Mouse (Mus musculus): Measurements from ENCODE around the gene Steap3.

Steap3 gene

DNA sequence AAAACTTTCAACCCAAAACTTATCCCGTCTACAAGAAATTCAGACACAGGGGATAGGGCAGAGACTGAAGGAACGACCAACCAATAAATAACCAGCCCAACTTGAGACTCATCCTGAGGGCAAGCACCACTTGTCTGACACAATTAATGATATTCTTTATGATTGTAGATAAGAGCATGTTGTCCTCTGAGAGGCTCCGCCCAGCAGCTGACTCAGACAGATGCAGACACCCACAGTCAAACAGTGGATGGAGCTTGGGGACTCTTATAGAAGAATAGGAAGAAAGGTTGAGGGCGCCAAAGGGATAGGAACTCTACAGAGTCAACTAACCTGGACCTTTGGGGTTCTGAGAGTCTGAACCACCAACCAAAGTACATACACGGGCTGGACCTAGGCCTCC is 22.7 kb downstream of the Steap3 start:
- no peak for DNase-seq

DNA sequence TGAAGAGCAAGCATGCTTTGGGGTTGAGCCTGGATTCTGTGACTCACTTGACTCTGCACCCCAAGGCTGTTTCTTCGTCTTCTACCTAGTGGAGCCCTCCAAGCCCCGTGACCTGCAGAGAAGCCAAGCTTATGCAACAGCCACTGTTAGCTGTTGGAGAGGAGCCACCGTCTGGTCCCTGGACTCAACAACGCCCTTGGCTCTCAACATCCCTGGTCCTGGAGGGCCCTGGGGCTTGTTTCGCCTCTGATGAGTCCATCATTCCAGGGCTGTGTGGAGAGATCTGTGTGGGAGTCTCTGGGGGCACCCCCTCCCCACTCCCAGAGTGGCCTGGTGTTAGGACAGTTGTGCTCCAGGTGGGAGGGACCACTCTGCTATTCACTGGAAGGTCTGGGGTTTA is 24.3 kb downstream of the Steap3 start:
- DNase-seq = peak; percentile 48 to 54

DNA sequence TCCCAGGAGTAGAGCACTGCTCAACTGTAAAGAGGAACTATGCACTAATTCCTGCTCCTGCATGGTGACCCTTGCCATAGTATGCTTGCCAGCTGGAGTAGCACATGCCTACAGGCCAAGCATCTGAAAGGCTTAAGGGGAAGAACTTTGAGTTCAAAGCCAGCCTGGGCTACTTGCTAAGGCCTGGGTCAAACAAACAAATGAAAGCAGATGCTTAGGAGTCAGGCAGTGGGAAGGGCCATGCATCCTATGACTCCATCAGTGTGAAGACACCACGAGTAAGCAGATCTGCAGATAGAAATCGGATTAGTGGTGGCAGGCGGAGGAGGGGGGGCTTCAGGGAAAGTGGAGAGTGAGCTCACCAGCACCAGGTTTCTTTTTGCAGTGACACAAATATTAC is 25.2 kb downstream of the Steap3 start:
- DNase-seq = no peak

DNA sequence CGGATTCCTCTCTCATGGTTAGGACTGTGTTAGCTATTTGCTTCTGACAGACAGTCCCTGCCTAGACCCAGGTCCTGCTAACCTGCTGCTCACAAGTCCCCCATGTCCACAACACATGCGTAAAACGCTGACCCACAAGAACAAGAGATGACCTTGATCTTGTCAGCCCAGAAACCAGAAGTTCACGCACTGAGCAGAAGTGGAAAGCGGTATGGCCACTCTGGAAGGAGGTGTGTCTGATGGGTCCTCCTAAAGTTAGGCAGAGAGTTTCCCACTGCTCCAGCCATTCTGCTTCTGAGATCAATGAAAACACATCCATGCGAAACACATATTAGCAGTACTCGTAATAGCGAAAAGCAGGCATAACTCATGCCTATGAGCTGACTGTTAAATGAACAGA is 25.6 kb downstream of the Steap3 start:
- DNase-seq = no peak

DNA sequence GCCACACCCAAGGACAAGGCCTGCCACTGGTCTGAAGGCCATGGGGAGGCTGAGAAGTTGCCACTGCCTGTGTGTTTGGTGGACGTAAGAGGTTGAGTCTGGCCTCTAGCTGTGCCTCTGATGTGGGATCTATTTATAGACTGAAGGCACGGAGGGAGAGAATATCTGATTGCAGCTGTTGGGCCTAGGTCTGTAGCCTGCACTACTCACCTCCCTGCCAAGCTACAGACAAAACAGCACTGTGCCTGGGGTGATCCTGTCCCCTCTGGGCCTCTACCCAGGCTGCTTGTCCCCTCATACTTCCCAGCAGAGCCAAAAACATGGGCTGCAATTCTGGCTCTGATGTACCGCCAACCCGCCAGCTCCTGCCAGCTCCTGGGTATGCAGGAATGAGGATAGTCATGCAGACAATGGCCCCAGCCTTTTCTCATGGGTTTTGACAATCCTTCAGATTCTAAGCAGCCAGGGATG is 26.8 kb downstream of the Steap3 start:
- peak; percentile 51 to 66 for DNase-seq

DNA sequence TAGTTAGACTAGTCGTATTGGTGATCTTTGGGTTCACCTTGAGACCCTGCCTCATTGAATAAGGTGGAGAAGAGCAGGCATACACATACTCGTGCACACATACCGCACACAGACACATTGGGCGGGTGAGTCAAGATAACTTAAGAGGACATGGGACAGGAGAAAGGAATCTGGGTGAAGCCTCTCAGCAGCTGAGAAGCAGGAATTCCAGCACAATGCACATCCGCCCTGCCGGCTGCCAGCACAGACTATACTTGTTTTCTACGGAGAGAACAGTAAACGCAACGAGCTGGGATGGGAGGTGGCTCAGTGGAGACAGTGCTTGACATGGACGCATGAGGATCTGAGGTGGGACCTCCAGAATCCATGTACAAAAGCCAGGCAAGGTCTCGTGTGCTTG is 27.9 kb downstream of the Steap3 start:
- no peak for DNase-seq

DNA sequence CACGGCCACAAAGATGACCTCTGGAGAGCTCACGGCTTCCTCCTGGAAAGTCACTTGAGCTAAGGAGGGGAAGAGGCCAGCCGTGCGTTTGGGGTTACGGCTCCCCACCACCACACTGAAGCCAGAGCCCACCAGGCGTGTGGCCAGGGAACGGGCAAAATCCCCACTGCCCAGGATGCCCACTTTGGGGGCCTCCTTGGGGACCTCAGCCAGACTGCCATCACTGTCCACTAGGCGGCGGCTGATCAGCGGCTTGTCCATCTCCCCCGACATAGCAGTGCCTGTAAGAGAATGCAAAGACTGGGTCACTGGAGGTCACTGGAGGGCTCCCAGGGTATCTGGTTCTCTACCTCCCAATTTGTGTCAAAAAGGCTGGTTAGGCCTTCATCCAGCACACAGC is 28.5 kb downstream of the Steap3 start:
- DNase-seq = no peak

DNA sequence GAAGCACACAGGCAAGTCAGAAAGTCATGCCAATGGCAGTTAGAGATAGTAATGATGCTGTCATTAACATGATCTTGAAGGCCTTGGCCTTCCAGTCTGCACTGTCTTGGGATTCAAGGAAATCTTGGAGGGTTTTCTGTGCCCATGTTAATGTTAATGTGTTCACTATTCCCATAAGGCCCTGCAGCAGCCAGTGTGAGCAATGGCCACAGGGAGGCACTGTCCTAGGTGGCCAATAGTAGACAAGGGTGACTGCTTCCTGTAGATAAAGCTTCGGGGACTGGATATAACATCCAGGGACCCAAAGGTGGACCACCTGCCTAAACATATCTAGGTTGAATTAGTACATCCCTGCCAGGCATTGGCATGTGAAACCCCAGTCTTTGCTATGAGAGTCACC is 35.4 kb downstream of the Steap3 start:
- no peak for DNase-seq

DNA sequence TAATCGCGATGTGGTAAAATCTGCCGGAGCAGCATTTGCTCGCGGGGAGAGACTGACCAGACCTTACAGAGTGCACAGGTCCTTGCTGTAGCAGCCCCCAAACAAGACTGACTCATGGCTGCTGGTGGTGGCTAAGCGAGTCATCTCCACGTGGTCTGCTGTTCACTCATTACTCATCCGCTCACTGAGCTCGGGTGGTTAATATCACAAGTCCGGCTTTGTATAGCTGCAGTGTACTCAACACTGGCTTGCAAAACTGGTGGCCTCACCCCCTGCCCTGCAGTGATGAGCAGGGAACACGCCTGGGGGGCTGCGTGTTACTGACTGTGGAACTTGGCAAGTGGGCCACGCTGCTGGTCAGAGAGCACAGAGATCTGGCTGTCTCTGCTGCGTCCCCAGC is 36.1 kb downstream of the Steap3 start:
- no peak for DNase-seq

DNA sequence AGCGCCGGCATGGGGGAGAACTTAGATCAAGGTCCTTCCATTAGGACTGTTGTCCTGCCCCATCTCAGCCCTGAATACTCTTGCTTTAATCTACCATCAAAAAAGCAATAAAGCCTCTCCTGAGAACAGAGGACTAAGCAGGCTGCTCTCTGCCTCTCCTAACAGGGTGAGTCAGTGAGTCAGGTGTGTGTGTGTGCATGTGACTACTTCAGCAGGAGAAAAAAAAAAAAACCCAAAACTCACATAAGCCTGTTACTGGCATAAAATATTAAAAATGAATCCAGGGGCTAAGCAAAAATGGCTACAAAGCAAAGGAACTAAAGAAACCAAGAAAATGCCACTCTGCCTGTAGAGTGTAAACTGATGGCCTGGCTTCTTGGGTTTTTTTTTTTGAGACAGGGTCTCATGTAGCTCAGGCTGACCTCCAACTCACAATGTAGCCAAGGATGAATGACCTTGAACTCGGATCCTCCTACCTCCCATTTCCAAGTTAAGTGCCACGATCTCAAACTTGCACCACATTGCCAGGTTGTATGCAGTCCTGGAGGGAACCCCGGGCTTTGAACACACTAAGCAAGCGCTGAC is 36.8 kb downstream of the Steap3 start:
- no peak for DNase-seq

DNA sequence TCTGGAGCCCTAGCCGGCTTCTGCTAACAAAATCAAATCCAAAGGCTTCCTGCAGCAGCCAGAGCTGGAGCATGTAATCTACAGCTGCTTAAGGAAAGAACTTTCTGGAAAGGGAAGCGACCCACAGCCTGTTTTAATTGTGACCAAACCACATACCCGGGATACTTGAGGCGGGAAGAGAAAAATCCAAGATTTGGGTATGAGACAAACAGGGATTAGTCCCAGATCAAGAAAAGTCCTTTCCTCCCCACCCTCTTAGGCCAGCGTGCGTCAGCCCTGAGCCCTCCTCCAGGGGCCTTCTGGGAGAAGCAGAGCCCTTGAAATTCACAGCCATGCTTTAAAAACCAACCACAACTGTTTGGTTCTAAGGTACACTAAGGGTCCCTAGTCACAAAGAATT is 40.3 kb downstream of the Steap3 start:
- DNase-seq = no peak

DNA sequence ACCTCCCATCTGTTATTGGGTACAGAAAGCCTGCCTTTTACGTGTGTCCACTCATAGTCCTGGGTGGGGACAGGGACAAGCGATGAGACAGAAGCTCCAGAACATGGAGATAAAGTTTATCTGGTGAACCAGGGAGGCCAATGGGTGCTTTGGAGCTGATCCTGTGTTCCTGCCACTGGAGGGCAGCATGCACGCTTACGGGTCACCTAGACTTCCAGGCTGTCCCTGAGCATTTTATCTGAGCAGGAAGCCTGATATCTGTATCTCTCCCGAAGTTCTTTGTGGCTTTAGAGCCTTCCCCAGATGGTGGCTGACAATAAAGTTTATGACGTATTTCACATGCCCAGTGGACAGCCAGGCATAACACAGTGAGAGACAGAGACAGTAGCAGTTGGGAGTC is 41.2 kb downstream of the Steap3 start:
- peak; percentile 65 to 67 for DNase-seq

DNA sequence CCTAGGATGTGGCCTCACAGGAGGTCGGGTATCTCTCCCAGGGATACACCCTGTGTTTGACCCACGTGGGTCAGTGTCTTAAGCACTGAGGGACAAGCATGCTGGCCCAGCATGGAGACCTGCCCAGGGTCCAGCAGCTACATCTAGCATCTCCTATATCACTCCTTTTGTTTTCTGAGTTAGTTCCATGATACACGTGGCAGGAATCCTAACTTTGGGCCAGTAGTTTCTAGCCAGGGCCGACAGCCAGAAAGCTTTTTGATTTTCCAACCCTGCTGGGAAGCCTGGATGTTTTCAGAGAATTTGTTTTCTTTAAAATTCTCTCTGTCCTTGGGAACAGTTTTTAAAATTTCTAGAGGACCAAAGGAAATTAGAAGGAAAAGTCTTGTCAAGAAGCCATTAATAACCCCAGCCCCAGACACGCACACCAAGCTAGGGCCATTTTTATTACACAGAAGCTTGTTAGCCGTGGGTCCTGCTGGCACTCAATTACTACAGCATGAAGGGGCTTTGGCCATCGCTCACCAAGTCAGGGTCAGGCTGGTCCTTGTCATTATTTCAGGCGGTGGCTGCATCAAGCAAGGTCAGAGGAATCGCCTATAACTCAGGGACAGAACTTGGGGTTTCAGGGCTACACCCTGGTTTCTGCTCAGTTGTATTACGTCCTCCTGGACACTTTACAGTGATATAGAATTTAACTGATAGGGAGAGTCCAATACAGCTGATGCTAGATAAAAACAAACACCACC is 42.6 kb downstream of the Steap3 start:
- DNase-seq = no peak

DNA sequence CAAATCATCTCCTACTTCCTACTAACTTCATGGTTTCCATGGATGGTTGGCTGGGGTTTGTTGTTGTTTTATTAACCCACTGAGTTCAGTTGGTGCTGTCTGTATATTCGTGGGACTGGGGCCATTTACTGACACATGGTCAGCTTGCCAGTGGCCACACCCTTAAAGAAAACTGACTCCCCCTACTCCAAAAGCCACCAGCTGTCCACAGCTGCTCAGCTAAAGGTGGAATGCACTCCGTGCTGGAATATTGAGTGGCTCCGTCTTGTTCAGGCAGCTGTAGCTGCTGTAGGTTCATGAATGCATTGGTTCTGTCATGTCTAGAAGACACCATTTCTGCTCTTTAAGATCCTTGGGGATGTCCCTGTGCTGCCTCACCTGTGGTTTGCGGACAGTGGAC is 48.9 kb downstream of the Steap3 start:
- no peak for DNase-seq

DNA sequence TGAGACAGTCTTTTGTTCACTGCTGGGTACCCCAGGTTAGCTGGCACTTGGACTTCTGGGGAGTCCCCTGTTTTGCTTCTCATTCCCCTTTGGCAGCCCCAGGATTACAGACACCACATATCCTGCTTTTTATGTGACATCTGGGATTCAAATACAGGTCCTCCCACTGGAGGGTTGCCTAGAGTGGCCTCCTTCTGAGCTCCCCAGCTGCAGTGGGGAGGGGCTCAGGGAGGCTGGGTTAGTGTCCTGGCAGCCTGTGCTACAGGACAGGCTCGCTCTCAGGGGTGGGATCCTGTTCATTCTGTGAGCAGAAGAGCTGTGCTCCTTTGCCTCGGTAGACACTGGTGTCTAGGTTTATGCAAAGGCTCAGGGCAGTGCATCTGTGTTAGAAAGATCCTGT is 51.2 kb downstream of the Steap3 start:
- DNase-seq = peak in 1 of 2 experiments; percentile 25

DNA sequence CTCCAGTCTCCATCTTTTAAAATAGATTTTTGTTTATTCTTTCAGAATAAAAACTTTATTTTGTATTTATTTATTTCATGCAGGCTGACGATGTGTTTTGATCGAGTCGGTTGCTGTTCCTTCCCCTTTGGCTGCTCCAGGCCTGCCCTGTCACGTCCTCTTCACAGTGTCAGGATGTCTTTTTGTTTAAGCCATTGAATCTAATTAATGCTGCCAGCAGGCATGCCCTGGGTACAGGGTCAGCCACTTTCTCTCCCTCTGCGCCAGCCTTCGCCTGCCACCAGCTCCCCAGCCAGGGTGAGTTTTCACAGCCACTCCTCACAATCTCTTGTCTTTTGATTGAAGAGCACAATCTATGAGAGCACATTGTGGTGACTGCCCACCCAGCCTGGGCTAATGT is 51.7 kb downstream of the Steap3 start:
- DNase-seq = no peak

DNA sequence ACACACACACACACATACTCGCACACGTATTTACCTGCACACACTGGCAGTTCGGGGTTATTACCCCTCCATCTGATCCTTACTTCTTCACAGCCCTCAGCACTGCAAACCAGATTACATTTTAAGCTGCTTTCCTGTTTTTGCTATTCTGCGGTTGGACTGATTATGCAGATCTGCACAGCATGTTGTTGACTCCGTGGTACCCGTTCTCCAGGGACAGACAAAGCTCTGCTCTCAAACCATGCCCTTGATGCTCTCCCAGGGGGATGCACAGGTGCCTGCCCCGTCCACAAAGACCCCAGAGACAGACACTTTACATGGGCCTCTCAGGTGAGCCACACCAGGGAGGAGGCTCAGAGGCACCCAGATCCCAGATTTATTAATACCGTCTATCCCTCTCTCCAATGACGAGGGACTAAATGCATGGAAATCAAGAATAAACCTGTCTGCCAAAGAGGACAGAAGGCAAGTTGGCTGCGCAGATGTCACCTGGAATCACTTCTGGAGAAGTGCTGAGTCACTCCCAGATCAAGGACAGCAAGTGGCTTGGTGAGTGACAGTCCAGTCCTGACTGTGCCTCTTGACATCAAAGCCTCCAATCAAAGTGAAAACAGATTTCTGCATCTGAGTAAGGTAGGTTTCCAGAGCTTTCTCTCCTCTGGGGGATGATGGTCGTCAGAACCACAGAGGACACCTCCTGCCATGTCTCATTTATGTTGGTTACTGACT is 63.8 kb downstream of the Steap3 start:
- peak in 1 of 2 experiments; percentile 38 for DNase-seq

DNA sequence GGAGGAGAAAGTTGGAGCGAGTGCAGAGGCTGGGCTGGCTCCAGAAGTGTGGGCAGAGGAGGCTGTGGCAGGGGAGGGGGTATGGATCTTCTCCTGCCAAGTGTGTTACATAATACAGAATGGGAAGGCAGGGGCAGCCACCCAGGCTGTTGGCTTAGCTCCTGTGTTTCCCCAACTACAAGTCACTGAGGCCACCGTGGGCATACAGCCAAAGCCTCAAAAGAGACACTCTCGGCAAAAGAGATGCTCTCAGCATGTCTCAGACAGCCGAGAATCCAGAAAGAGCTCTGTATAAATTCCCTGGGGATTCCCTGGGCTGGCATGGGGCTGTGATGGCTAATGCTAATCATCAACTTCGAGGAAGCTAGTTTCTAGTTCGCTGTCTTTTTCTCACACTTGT is 64.9 kb downstream of the Steap3 start:
- DNase-seq = peak; percentile 66 to 85

DNA sequence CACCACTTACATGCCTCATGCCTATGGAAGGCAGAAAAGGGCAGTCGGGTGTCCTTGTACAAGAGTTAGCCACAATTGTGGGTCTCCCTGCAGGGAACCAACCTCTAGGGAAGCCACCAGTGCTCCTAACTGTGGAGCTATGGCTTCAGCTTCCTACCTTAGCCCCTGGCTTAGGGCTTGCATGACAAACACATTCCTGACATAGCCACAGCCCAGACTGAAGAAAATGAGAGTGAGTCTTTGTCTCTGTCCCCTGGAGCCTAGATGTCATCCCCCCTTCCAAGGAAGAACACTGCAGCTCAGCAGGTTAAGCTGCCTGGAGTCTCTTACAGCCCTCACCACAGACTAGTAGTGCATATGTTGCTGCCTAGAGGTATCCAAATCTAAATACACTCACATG is 67.7 kb downstream of the Steap3 start:
- DNase-seq = no peak

DNA sequence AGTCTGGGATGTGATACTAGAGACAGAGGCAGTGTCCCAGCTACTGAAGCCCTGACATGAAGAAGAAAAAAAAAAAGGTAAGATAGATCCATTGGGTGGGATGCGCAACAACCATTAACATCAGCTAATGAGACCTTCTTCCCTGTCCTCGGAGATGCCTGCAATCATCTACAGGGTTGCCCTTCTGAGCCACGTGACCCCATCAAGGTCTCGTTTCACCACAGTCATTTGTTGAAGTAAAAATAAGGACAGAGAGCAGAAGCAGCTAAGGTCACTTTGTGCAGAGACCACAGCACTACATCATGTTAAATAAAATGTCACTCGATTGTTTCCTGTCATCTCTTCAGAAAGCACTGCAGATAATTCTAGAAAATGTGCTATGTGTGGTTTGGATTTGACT is 68.7 kb downstream of the Steap3 start:
- DNase-seq = no peak

DNA sequence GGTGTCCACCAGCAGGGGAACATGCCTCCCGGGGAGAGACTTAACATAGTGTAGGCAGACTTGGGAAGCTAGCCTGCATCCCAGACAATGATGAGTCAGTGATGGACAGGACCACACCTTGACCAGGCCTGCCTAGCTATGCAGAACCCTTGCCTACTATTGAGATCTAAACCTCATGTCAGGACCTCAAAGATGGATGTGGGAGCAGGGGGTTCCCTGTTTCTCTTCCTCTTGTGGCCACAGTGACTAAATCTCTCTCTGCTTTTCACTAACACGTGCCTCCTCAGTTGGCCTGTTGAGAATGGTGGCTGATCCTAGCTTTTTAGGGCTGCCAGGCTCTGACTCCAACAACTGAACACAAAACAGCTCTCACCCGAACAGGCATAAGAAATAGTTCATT is 70.0 kb downstream of the Steap3 start:
- no peak for DNase-seq

DNA sequence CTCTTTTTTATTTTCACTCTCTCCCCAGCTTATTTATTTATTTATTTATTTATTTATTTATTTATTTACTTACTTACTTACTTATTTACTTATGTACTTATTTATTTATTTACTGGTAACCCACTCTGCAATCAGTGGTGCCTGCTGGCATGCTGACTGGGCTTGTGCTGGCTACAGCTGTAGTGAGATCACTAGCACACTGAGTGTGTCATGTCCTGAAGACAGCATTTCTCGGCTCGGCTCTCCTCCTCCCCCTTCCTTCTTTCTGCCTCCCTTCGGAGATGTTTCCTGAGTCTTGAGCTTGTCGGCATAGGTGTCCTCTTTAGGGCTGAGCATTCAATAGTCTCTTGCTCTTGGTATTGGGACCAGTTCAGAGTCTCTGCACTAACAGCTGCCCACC is 73.6 kb downstream of the Steap3 start:
- no peak for DNase-seq

DNA sequence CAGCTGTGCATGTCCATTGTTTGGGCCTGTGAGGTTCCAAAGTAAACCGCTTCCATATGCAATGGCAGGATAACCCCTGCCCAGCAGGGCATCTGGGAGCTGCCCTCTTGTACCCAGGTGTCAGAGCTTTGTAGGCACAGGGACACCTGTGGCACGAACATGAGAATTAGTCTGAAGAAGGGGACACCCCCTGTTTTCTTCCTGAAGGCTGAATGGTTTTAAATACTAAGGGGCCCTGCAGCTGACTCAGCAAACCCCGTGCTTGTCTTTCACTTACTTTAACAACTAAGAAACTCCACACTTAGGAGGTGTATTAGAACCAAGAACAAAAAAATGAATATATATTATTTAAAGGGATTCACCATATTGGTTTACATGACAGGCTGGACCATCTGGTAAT is 74.4 kb downstream of the Steap3 start:
- no peak for DNase-seq

DNA sequence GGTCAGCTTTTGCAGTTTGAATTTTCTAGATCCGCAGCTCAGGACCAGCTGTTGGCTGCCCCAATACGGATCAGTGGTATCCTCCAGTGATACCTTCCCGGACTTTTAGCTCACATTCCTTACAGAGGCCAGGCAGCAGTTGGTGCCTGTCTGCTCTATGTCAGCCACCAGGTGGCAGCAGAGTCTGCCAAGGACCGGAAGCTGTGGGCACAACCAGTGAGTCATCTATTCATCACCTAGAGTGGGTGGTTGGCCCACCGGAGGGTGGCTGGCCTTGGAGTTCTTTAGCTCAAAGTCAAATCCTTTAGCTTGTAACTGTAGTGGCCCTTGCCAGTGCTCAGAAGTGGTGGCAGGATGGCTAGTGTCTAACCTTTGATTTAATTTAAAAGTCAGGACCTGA is 75.3 kb downstream of the Steap3 start:
- DNase-seq = peak; percentile 88 to 89

Measured in cerebellum, postnatal 10 days (tissue).